ENCODE assay signal across 8 mouse cellular contexts in genomic region chr8:71464513-71465500, GRCm38 (mm10). TPM values are rescaled to one million over a fixed set of nuclear protein-coding genes. Genes with fewer than 3 reads are reported as not detected.
A peak's percentile ranks its signal among the peaks of the same experiment; 100 is the strongest.
DNase-seq lines count a peak whose midpoint lies in the region; ATAC-seq lines count a peak whose summit lies in the region.

Gene Mrpl34, plus strand, starts transcription at chr8:71464959.

- H3K4me2 ChIP-seq in hindbrain, embryonic 16.5 days (ENCODE audit: low read length), result peak within 1 kb of the TSS; percentile 89

- H3K27me3 ChIP-seq in hindbrain, embryonic 16.5 days (replicated peaks; ENCODE audit: control insufficient read depth, insufficient read depth, low read length), result no peaks in the 10 kb centered on the region

- peaks cover 7% of the 10 kb centered on the region for H3K79me2 ChIP-seq in macrophage (ENCODE audit: inconsistent target)

- peak; percentile 99 for DNase-seq in WW6 (ENCODE audit: low read depth, low spot score)
- DNase-seq in cerebellum, postnatal 4 days (ENCODE audit: low spot score in 2 of 2), result peak; percentile 97 to 99
- DNase-seq in gastrocnemius, adult 18-20 months (ENCODE audit: low spot score), result peak; percentile 100
- DNase-seq in left cerebral cortex, adult 18-20 months (ENCODE audit: low spot score in 2 of 2), result peak; percentile 97 to 98
- DNase-seq in right cerebral cortex, adult 18-20 months, result peak; percentile 99
- DNase-seq in urinary bladder, postnatal 10 days (ENCODE audit: low spot score), result peak; percentile 92

- H3K4me3 ChIP-seq in hindbrain, embryonic 16.5 days (ENCODE audit: low read length), result peak within 1 kb of the TSS; percentile 81
- peak within 1 kb of the TSS; percentile 78 for H3K4me3 ChIP-seq in macrophage (ENCODE audit: inconsistent target)

- under 1% methylated on average over 59 of the region's 59 CpGs for WGBS in hindbrain, embryonic 16.5 days
- under 1% methylated on average over 59 of the region's 59 CpGs for WGBS in macrophage (ENCODE audit: missing documents)

- peak within 1 kb of the TSS; percentile 85 for H3K27ac ChIP-seq in hindbrain, embryonic 16.5 days (ENCODE audit: low read depth, low read length)
- H3K27ac ChIP-seq in macrophage, result peak within 1 kb of the TSS; percentile 35

- ATAC-seq in hindbrain, embryonic 16.5 days, result peak; percentile 79

- H3K9me3 ChIP-seq in hindbrain, embryonic 16.5 days (ENCODE audit: control insufficient read depth, low read length), result no peaks in the 10 kb centered on the region

- peaks cover 9% of the 10 kb centered on the region for H3K36me3 ChIP-seq in hindbrain, embryonic 16.5 days (ENCODE audit: control insufficient read depth, insufficient read depth, low read length)
- no peaks in the 10 kb centered on the region for H3K36me3 ChIP-seq in macrophage (ENCODE audit: inconsistent target)

- peak within 1 kb of the TSS; percentile 77 for H3K9ac ChIP-seq in hindbrain, embryonic 16.5 days (ENCODE audit: low read depth, low read length)

- peaks cover 35% of the 10 kb centered on the region for H3K4me1 ChIP-seq in hindbrain, embryonic 16.5 days (ENCODE audit: control insufficient read depth, insufficient read depth, low read depth, low read length)

RNA-seq across cellular contexts. Expression of gene Mrpl34, which starts in this region (rescaled TPM):
- total RNA-seq in gastrocnemius, adult 18-20 months (2021), result 10 to 100 TPM; 65.5 to 71.4 TPM
- polyA plus RNA-seq in hindbrain, embryonic 16.5 days (2015; fragmentation: Nextera tagmentation; extraction: Ambion mirVana), result 168 and 172 TPM in 2 replicates
- 10 to 100 TPM; 58.6 to 61.4 TPM for total RNA-seq in left cerebral cortex, adult 18-20 months (2021)
- total RNA-seq in macrophage (2018; cell fraction: chromatin; rRNA removed), result 10 to 100 TPM in 6 of 26 experiments, 1 to 10 TPM in 11, not detected in 9; 1.4 to 18.2 (median 7.3) TPM
- 10 to 100 TPM; 47.2 to 99.6 (median 71.8) TPM for total RNA-seq in macrophage (2018; cell fraction: cytosol; rRNA removed)
- 10 to 100 TPM in 16 of 26 experiments, 1 to 10 TPM in 10; 4.4 to 33.6 (median 18.9) TPM for total RNA-seq in macrophage (2018; cell fraction: nucleus; rRNA removed)
- 46.4 to 67.5 TPM (median 63.1 TPM) in 3 replicates for polyA plus RNA-seq in macrophage (2018)

Comparison
In these comparisons a context has a peak if more than half of its experiments do, and no peak if none do; other contexts are left out.
1. Peak in every context shown above with its lines: DNase-seq, ATAC-seq, H3K4me3 ChIP-seq and H3K27ac ChIP-seq.